Mouse (Mus musculus): ENCODE data around the gene Tdrkh.

GRCm38 (mm10) chr3:94465632-94466430 is 52.8 kb downstream of the Tdrkh start:
- TF ChIP-seq POLR2A (IDR thresholded peaks at IDR 0.05; ENCODE audit: insufficient read depth, low read length) (no peak), CTCF (IDR thresholded peaks at IDR 0.05; ENCODE audit: low read depth, low read length) (no peak)
